Mouse (Mus musculus) right cerebral cortex, adult 18-20 months (tissue): ENCODE measurements around the gene Mtrex.
A peak's percentile ranks its signal among the peaks of the same experiment; 100 is the strongest.

Experiments
- DNase-seq: peaks from one replicate; pipeline ENCODE4 v3.0.0; 2022; ENCODE audit warnings: mixed read lengths

Mtrex gene

DNA sequence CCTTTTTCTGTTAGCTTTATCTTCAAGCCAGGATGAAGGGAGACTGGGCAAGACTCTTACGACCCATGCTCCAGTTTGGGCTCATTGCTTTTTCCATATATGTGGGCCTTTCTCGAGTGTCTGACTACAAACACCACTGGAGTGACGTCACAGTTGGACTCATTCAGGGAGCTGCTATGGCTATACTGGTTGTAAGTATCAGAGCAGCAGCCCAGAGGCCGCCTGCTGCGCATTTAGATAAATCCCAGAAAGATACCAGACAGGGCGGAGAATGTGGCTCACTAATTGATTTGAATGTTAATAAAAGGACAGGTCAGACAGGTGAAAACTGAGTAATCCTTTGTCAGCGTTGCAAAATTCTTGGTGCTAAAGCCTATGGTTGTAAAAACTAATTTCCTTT lies 60.4 kb downstream of the Mtrex start:
- no peak for DNase-seq

DNA sequence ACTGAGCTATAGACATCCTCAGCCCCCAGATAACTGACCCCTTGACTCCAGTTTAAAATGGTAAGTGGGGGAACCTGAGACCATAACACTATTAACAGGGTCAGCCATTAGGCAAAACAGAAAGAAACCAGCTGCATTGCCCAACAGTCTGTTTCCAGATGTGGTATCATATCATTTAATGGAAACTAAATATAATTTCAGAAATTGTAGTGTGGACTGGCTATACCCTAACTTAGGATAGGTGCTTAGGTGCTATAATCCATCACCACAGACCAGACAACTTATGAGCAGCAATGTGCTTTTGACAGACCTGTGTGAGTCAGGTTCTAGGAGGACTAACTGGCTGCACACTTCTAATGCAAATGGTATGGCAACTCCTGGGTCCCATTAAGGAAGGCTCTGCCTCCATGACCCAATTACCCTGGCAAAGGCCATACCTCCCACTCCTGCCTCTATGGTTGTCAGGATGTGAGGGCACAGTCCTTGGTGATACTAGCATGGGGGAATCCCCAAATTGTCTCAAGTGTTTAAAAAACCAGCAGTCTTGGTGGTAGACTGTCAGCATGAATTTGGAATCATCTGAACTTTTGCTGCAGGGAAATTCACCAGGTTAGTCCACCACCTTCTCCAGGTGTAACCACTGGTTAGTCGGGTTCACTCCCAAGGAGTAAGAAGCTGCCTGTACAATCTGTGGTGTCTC lies 64.1 kb downstream of the Mtrex start:
- no peak for DNase-seq

- no peak for DNase-seq
Measured at GRCm38 (mm10) chr13:112862342-112862741, 64.9 kb downstream of the Mtrex start.

DNA sequence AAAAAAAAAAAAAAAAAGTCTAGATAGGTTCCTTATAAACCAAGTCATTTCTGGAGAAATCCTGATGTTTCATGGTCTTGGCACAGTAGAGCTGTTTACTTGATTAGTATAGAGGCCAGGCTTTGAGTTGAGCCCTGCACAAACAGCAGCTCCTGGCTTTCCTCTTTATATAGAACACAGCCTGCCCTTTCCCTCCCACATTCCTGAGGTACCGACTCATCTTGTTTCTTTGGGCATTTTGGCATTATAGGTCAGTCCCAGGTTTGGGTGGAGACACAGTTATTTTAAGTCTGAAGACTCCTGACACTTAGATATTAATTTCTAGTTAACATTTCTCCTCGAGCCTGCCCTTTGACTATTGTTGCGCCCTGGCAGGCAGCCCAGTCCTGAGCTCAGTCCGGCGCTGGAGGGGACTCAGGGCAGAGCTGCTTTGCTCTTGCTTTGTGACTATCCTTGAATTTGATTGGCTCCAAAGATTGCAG lies 65.3 kb downstream of the Mtrex start:
- no peak for DNase-seq

DNA sequence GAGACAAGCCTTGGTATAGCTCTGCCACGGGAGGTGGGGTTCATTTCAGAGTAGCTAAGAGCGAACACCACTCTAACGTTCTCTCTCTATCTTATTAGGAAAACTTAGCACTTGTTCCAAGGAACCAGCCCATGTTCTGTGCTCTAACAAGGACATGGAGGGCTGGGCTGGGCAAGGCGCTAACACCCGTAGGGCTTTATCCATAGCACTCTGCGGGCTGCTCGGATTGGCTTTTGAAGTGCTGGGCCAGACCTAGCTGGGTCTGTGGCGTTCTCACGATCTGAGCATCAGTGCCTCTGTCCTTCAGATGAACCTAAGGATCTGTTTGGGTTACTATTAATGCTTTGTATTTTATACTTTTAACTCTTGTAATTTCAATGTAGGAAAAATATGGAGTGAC lies 66.3 kb downstream of the Mtrex start:
- no peak for DNase-seq

GRCm38 (mm10) chr13:112860370-112860769 lies 66.8 kb downstream of the Mtrex start:
- DNase-seq, result no peak

DNA sequence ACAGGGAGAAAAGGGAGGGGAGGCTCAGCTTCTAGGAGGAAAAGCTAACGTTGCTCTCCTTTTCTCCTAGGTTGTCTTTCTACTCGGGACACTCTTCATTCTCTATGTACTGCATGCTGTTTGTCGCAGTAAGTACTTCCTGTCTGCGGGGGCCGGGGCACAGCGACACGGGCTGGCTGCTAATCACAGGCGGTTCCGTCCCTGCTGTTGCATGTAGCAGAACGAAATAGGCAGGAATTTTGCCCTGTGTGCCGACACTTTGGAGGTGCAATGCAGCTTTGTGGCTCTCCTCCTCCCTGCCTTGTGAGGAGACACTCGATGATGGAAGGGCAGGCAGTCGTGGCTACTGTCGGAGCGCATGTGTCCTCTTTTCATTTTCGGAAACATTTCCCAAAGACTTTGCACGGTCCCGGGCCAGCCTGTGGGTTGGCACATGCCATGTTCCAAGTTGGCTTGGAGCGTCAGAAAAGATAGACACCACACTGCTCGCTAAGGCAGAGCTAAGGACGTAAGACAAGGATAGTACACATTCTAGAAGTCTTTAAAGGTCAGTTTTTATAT lies 67.5 kb downstream of the Mtrex start:
- no peak for DNase-seq

GRCm38 (mm10) chr13:112857921-112858320 lies 69.3 kb downstream of the Mtrex start:
- no peak for DNase-seq

DNA sequence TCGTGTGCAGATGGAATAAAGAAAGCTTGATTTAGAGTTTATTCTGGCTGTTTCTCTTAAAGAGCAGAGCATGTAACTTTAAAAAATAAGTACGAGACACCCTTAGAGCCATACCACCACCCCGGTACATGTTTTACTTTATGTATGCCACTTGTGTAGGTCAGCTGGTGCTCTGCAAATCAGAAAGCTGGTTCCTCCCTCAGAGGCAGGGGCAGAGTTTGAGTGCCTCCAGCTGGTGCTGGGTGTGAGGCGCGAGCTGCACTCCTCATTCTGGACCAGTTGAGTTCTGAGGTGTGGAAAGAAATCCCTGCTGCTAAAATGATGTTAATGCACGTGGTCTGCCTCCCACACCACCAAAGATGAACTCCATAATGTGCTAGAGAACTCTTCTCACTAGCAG lies 72.8 kb downstream of the Mtrex start:
- DNase-seq, result no peak

DNA sequence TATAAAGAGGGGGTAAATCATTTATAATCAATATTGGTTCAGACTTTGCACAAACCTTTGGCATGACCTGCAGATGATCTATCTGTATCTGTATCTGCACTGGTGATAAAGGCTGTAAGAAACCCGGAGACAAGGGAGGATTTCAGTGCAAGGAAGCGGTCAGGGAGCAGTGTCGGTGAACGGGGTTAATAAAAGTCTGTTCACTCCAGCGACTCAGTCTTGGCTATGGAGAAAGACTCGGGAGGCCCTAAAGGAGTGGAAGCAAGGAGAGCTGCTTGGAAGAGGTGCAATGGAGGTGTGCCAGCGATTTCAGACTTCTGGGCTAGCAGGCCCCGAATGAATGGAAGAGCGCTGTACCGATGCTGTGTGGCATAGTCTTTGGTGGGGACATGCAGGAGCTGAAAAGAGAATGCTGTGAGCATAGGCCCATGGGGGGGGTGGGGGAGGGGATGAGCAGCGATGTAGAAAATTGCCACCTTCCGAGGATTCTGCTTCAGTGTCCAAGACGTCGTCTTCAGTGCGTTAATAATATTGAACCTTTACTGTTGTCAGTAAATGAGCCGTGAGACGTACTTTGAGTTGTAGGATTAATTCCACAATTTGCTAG lies 73.4 kb downstream of the Mtrex start:
- DNase-seq, result no peak

DNA sequence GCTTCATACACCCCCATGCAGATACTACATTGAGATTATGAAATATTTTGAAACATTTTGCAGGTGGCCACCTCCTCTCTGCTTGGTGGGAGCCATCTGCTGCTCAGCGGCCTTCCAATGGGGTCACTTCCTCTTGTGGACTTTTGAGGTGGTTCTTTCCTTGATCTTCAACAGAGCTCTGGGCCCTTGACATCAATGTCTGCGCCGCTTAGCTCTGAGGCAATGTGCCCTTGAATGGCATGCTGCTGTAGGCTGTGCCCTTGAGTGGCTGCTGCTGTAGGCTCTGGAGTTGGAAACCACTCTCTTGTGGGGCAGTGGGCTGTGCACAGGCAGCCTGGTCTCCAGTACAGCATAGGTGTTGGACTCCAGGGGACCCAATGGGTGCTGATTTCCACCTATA lies 81.3 kb downstream of the Mtrex start:
- no peak for DNase-seq

DNA sequence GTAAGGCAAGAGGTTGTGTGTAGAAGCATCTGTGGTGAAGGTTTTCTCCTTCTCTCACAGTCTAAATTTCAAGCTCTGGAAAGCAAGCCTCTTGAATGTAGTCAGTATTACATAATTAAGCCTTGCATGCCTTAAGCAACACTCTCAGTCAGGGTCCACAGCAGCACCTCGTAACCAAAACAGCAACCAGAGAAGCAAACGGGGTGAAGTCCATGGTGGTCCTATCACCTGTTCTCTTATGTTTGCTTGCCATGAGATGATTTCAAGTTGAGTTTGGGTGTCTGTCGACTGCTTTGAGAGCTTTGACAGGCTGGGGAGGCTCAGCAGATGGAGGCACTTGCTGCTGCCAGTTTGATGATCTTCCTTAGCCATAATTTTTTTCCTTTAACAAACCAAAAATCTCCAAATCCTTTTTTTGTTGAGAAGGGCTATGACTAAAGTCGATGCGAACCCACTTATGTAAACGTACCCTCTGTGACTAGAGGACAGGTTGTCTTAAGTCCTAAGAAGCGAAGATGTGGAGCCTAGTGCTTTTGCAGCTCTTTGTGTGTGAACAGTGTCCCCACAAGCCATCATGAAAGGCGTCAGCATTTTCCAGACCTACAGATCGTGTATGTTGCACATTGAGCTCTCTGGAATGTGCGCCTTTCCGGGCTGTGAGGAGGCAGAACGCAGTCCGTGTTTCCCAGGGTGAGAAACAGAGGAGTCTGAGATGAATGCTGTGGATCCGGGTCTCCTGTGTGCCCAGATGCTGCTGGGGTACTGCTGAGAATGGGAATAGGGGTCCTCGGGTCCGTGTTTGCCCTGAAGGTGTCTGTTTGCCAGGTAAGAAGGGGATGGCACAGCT lies 86.7 kb downstream of the Mtrex start:
- DNase-seq, result peak; percentile 45

GRCm38 (mm10) chr13:112838562-112839232 lies 88.5 kb downstream of the Mtrex start:
- DNase-seq, result no peak

- no peak for DNase-seq
Measured at GRCm38 (mm10) chr13:112837621-112838155, 89.5 kb downstream of the Mtrex start.

GRCm38 (mm10) chr13:112836951-112837350 lies 90.2 kb downstream of the Mtrex start:
- DNase-seq, result no peak

- no peak for DNase-seq
Measured at GRCm38 (mm10) chr13:112835113-112835512, 92.1 kb downstream of the Mtrex start.

GRCm38 (mm10) chr13:112833895-112834263 lies 93.3 kb downstream of the Mtrex start:
- DNase-seq, result no peak

GRCm38 (mm10) chr13:112833253-112833894 lies 93.8 kb downstream of the Mtrex start:
- DNase-seq, result no peak

DNA sequence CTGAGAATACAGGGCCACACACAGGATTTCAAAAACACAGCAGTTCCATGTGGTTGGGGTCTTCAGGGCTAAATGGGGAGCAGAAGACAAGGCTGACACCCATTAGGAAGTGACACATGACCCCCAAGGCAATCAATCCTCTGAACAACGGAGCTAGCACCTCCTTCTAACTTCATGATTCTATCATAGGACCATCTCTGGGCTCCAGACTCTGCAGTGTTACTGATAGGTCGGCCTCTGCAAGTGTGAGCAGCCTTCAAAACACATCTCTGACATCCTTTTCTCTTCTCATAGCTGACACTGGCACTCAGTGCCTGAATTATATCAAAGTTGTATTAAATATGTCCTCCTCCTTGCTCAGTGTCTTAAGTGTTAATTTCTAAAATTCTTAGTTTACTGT lies 94.6 kb downstream of the Mtrex start:
- DNase-seq, result no peak

DNA sequence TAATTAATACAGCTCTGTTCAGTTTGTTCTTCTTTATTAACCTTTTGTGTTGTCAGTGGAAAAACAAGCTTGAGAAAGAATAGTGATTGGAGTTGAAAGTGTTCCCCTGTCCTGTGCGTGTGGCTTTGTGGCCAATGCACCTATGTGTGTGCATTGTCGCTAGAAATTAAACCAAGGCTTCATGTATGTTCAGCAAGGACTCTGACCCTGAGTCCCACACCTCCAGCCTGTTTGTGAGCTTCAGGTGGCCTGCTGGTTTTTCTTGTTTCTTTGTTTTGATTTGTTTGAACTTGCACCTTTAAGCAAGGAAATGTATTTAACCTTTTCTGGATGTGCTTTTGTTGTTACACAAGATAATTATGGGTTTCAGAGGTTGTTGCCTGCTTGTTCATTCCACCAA lies 97.6 kb downstream of the Mtrex start:
- no peak for DNase-seq

DNA sequence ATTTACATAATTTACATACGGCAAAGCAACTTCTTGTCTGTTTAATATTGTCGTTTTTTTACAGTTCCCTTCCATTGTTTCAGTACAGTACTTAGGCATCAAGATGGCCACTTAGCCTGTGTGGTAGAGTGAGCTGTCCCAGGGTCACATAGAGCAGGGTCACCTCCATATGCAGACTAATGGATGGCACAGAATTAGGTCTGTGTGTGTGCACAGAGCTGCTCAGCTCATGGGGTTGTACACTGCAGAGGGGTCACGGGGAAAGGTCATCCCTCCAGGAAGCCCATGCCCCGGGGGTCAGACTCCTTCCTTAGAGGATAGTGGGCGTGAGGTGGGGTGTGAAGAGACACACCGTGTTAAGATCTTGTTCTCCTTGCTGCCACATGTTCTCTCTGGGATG lies 101.7 kb downstream of the Mtrex start:
- no peak for DNase-seq
